Mouse (Mus musculus) heart, adult 2 months (tissue): ENCODE measurements around the gene Cnn2. TPM values are rescaled to one million over a fixed set of nuclear protein-coding genes. Genes with fewer than 3 reads are reported as not detected.

Experiments
- DNase-seq, 2 experiments: peaks; one replicate each; pipeline ENCODE4 v3.0.0; 2021
- H3K27ac ChIP-seq: fragments of 200-600 bp; 2 replicates; pipeline ENCODE4 v1.8.1; 2022
- H3K27me3 ChIP-seq: fragments of 200-500 bp; 2 replicates; pipeline ENCODE4 v1.6.1; 2012; ENCODE audit warnings: mild to moderate bottlenecking, low read length, inconsistent platforms, mixed read lengths; ENCODE audit not compliant: control insufficient read depth, insufficient read depth
- H3K36me3 ChIP-seq: fragments of 200-500 bp; 2 replicates; pipeline ENCODE4 v1.6.1; 2012; ENCODE audit warnings: low read length, inconsistent platforms; ENCODE audit not compliant: control insufficient read depth, insufficient read depth
- H3K4me1 ChIP-seq: fragments of 200-500 bp; 2 replicates; pipeline ENCODE4 v1.6.1; 2011; ENCODE audit warnings: low read length; ENCODE audit not compliant: control insufficient read depth, insufficient read depth
- H3K4me3 ChIP-seq: fragments of 200-600 bp; 2 replicates; pipeline ENCODE4 v1.8.1; 2022
- H3K79me2 ChIP-seq: fragments of 200-500 bp; replicated peaks from 2 replicates; pipeline ENCODE4 v1.6.1; 2012; ENCODE audit warnings: mild to moderate bottlenecking, inconsistent platforms, low read length, moderate library complexity, mixed read lengths; ENCODE audit not compliant: control insufficient read depth, insufficient read depth
- H3K9ac ChIP-seq: fragments of 200-500 bp; 2 replicates; pipeline ENCODE4 v1.6.1; 2012; ENCODE audit warnings: low read depth, mild to moderate bottlenecking, control low read depth, inconsistent platforms, low read length, mixed read lengths
- CTCF ChIP-seq: fragments of 200-600 bp; IDR thresholded peaks from 2 replicates; pipeline ENCODE4 v1.8.1; 2022; ENCODE audit warnings: antibody characterized with exemption, mild to moderate bottlenecking, moderate library complexity
- EP300 ChIP-seq: fragments of 200-500 bp; IDR thresholded peaks from 2 replicates; pipeline ENCODE4 v1.6.1; 2011; ENCODE audit warnings: low read depth, low read length, control low read depth; ENCODE audit not compliant: insufficient read depth
- POLR2A ChIP-seq: fragments of 200-500 bp; IDR thresholded peaks from 2 replicates; pipeline ENCODE4 v1.6.1; 2011; ENCODE audit warnings: mild to moderate bottlenecking, low read depth, low read length, control low read depth; ENCODE audit not compliant: insufficient read depth
- WGBS: fragments of 180-500 bp; shearing (Covaris S2); methylation state at CpG from one replicate; pipeline ENCODE4 v1.1.7; 2018; 5-methylcytosine and 5-hydroxymethylcytosine counted together
- intact Hi-C: fragments of 180-260 bp; cut with DNase I; formaldehyde crosslinking; loops from one replicate; pipeline ENCODE4 v1.15.1; 2025
- polyA plus RNA-seq: library from polyadenylated mRNA; depleted of rRNA; stranded (reverse); fragments of >200 nt; gene quantifications from 2 replicates; pipeline ENCODE4 v1.2.3, GENCODE M21; 2012
- total RNA-seq, 2 experiments: library from RNA; stranded (reverse); gene quantifications; 2 replicates each; pipeline ENCODE4 v1.2.3; 2021

The Cnn2 gene
- total and polyA plus RNA-seq, 3 experiments: 30.2 to 52.5 (median 39.3) TPM

GRCm38 (mm10) chr10:79985334-79986231 is 2.8 kb upstream of the Cnn2 start:
- Histone ChIP-seq H3K27me3 (no peaks in the 10 kb centered on the region), H3K36me3 (no peaks in the 10 kb centered on the region), H3K9ac (peak overlapping the region; percentile 84), H3K4me3 (peak overlapping the region; percentile 92), H3K79me2 (peaks cover 5% of the 10 kb centered on the region), H3K27ac (peak overlapping the region; percentile 96), H3K4me1 (peaks cover 23% of the 10 kb centered on the region)
- intact Hi-C loops: loop anchor here (2.0 to 10.0 kb wide), 4 partner anchors 59 to 279 kb away; partner anchors contain the start of genes Arid3a, Dazap1, Gamt and Stk11
- TF ChIP-seq POLR2A (peak; percentile 74; the same call in 1 of the 2 replicates), EP300 (peak; percentile 56; the same call in 1 of the 2 replicates), CTCF (no peak)
- WGBS: 1% methylated on average over 35 of the region's 35 CpGs
- DNase-seq: peak; percentile 81 to 84

GRCm38 (mm10) chr10:79986232-79986878 is 2.0 kb upstream of the Cnn2 start:
- Histone ChIP-seq H3K27me3 (no peaks in the 10 kb centered on the region), H3K4me3 (peak overlapping the region; percentile 92), H3K4me1 (peaks cover 23% of the 10 kb centered on the region), H3K27ac (peak overlapping the region; percentile 96), H3K36me3 (no peaks in the 10 kb centered on the region), H3K9ac (peak overlapping the region; percentile 84), H3K79me2 (peaks cover 4% of the 10 kb centered on the region)
- intact Hi-C loops: loop anchor here (2.0 to 10.0 kb wide), 3 partner anchors 66 to 278 kb away; partner anchors contain the start of genes Dazap1, Gamt and Stk11
- peak; percentile 64 to 67 for DNase-seq
- TF ChIP-seq EP300: no peak
- TF ChIP-seq CTCF: no peak
- no peak for TF ChIP-seq POLR2A
- WGBS: 10% methylated on average over 6 of the region's 6 CpGs

GRCm38 (mm10) chr10:79986963-79987362 is 1.4 kb upstream of the Cnn2 start:
- Histone ChIP-seq H3K79me2 (peaks cover 2% of the 10 kb centered on the region), H3K27me3 (no peaks in the 10 kb centered on the region), H3K27ac (peak overlapping the region; percentile 96), H3K9ac (no peak overlapping the region), H3K4me3 (peak overlapping the region; percentile 15; the same call in 1 of the 2 replicates), H3K4me1 (peaks cover 23% of the 10 kb centered on the region), H3K36me3 (no peaks in the 10 kb centered on the region)
- peak; percentile 88 to 91 for DNase-seq
- TF ChIP-seq EP300 (0 out of 2 replicates have a peak, but pooled peaks have one; percentile 20), POLR2A (0 out of 2 replicates have a peak, but pooled peaks have one; percentile 13), CTCF (peak; percentile 98)
- intact Hi-C loops: loop anchor here (2.0 to 10.0 kb wide), 3 partner anchors 65 to 278 kb away; partner anchors contain the start of genes Dazap1, Gamt and Stk11
- WGBS: 9% methylated on average over 11 of the region's 11 CpGs

- no peak for TF ChIP-seq EP300
- TF ChIP-seq POLR2A: no peak
- no peak for TF ChIP-seq CTCF
- Histone ChIP-seq H3K4me3 (peak overlapping the region; percentile 92), H3K27ac (peak overlapping the region; percentile 96), H3K27me3 (no peaks in the 10 kb centered on the region), H3K36me3 (no peaks in the 10 kb centered on the region), H3K9ac (peak overlapping the region; percentile 91), H3K79me2 (peaks cover 2% of the 10 kb centered on the region), H3K4me1 (peaks cover 20% of the 10 kb centered on the region)
- intact Hi-C loops: loop anchor here (2.0 to 10.0 kb wide), 4 partner anchors 51 to 277 kb away; partner anchors contain the start of genes Dazap1, Gamt, Polr2e and Stk11
- peak; percentile 29 to 62 for DNase-seq
- WGBS: 13% methylated on average over 27 of the region's 27 CpGs
Measured at GRCm38 (mm10) chr10:79987771-79988505, 446 bp upstream of the Cnn2 start.

GRCm38 (mm10) chr10:79989272-79989786 is 945 bp downstream of the Cnn2 start:
- intact Hi-C loops: loop anchor here (2.0 to 10.0 kb wide), 3 partner anchors 49 to 275 kb away; partner anchors contain the start of genes Dazap1, Gamt and Polr2e
- peak overlapping the region; percentile 91 for H3K9ac ChIP-seq

More at GRCm38 (mm10) chr10:79989272-79989786, 945 bp downstream of the Cnn2 start:
- no peaks in the 10 kb centered on the region; the same call in 1 of the 2 replicates for H3K79me2 ChIP-seq
- peak overlapping the region; percentile 96 for H3K27ac ChIP-seq
- no peaks in the 10 kb centered on the region for H3K36me3 ChIP-seq
- H3K4me1 ChIP-seq: peaks cover 17% of the 10 kb centered on the region
- WGBS: 37% methylated on average over 8 of the region's 8 CpGs
- no peak for TF ChIP-seq EP300
- TF ChIP-seq POLR2A: no peak
- TF ChIP-seq CTCF: no peak
- H3K27me3 ChIP-seq: no peaks in the 10 kb centered on the region
- peak overlapping the region; percentile 92 for H3K4me3 ChIP-seq
- DNase-seq: no peak
